Comparison of ENCODE assay signal across 1 mouse cellular context in genomic region chr12:111970085-111970484, GRCm38 (mm10).
TF ChIP-seq lines count a peak whose summit lies in the region.

No protein-coding gene starts in this region.

TF ChIP-seq in MEL, 35 proteins besides CTCF, POLR2A, EP300 and RAD21 (continued from another document):
- TF ChIP-seq TBP (IDR thresholded peaks at IDR 0.05; ENCODE audit: low read depth, low read length) (no peak), GABPA (IDR thresholded peaks at IDR 0.05; ENCODE audit: low read depth, low read length) (no peak)
